Mouse (Mus musculus): ENCODE results near the gene Ccdc138. TPM values are rescaled to one million over a fixed set of nuclear protein-coding genes. Genes with fewer than 3 reads are reported as not detected.

Gene Ccdc138
- polyA plus RNA-seq (2015; fragmentation: Nextera tagmentation; extraction: Ambion mirVana) = 7.9 and 8.5 TPM in 2 replicates

GRCm38 (mm10) chr10:58497320-58498284, at the start of gene Ccdc138:
Gene Ccdc138, plus strand, starts transcription at chr10:58497948.
- WGBS = under 1% methylated on average over 50 of the region's 50 CpGs

GRCm38 (mm10) chr10:58451575-58451974, 46.2 kb upstream of the Ccdc138 start:
- Histone ChIP-seq H3K9me3 (replicated peaks) (no peaks in the 10 kb centered on the region), H3K4me3 (replicated peaks) (no peak overlapping the region), H3K36me3 (peaks cover 18% of the 10 kb centered on the region), H3K9ac (replicated peaks) (no peak overlapping the region), H3K27me3 (replicated peaks) (no peaks in the 10 kb centered on the region), H3K4me2 (no peak overlapping the region), H3K27ac (replicated peaks) (no peak overlapping the region), H3K4me1 (peaks cover 3% of the 10 kb centered on the region)
- no peak for ATAC-seq (ENCODE audit: low FRiP score)

More at GRCm38 (mm10) chr10:58497320-58498284, at the start of gene Ccdc138:
- Histone ChIP-seq H3K27me3 (replicated peaks) (no peaks in the 10 kb centered on the region), H3K4me1 (peaks cover 15% of the 10 kb centered on the region), H3K36me3 (peaks cover 20% of the 10 kb centered on the region), H3K9ac (replicated peaks) (peak within 1 kb of the TSS; percentile 59), H3K4me3 (replicated peaks) (peak within 1 kb of the TSS; percentile 72), H3K27ac (replicated peaks) (peak within 1 kb of the TSS; percentile 88), H3K4me2 (peak within 1 kb of the TSS; percentile 66), H3K9me3 (replicated peaks) (no peaks in the 10 kb centered on the region)
- ATAC-seq (ENCODE audit: low FRiP score) = peak; percentile 100

- Histone ChIP-seq H3K9ac (replicated peaks) (no peak overlapping the region), H3K4me2 (no peak overlapping the region), H3K9me3 (replicated peaks) (no peaks in the 10 kb centered on the region), H3K4me3 (replicated peaks) (no peak overlapping the region), H3K36me3 (peaks cover 18% of the 10 kb centered on the region), H3K27ac (replicated peaks) (no peak overlapping the region), H3K27me3 (replicated peaks) (no peaks in the 10 kb centered on the region), H3K4me1 (peaks cover 3% of the 10 kb centered on the region)
- ATAC-seq (ENCODE audit: low FRiP score) = no peak
- WGBS = 95% methylated on average over 1 of the region's 1 CpGs
These were observed 45.6 kb upstream of the Ccdc138 start for GRCm38 (mm10) chr10:58452185-58452584.

GRCm38 (mm10) chr10:58459896-58460295, 37.9 kb upstream of the Ccdc138 start:
- no peaks in the 10 kb centered on the region for H3K27me3 ChIP-seq (replicated peaks)
- 97% methylated on average over 1 of the region's 1 CpGs for WGBS
- no peak for ATAC-seq (ENCODE audit: low FRiP score)
- no peak overlapping the region for H3K9ac ChIP-seq (replicated peaks)
- no peaks in the 10 kb centered on the region for H3K4me1 ChIP-seq
- H3K4me3 ChIP-seq (replicated peaks) = no peak overlapping the region
- H3K36me3 ChIP-seq = peaks cover 34% of the 10 kb centered on the region
- H3K4me2 ChIP-seq = no peak overlapping the region
- H3K27ac ChIP-seq (replicated peaks) = no peak overlapping the region
- no peaks in the 10 kb centered on the region for H3K9me3 ChIP-seq (replicated peaks)

GRCm38 (mm10) chr10:58477086-58477755, 20.5 kb upstream of the Ccdc138 start:
- Histone ChIP-seq H3K9ac (replicated peaks) (no peak overlapping the region), H3K4me3 (replicated peaks) (no peak overlapping the region), H3K36me3 (peaks cover 51% of the 10 kb centered on the region), H3K27ac (replicated peaks) (no peak overlapping the region), H3K27me3 (replicated peaks) (no peaks in the 10 kb centered on the region), H3K4me1 (no peaks in the 10 kb centered on the region), H3K9me3 (replicated peaks) (no peaks in the 10 kb centered on the region), H3K4me2 (no peak overlapping the region)
- no peak for ATAC-seq (ENCODE audit: low FRiP score)
- 91% methylated on average over 5 of the region's 5 CpGs for WGBS

- Histone ChIP-seq H3K36me3 (peaks cover 53% of the 10 kb centered on the region), H3K9me3 (replicated peaks) (no peaks in the 10 kb centered on the region), H3K4me3 (replicated peaks) (no peak overlapping the region), H3K4me1 (no peaks in the 10 kb centered on the region), H3K27me3 (replicated peaks) (no peaks in the 10 kb centered on the region), H3K27ac (replicated peaks) (no peak overlapping the region), H3K9ac (replicated peaks) (no peak overlapping the region), H3K4me2 (no peak overlapping the region)
- ATAC-seq (ENCODE audit: low FRiP score) = no peak
- 96% methylated on average over 2 of the region's 2 CpGs for WGBS
These were observed 19.6 kb upstream of the Ccdc138 start for GRCm38 (mm10) chr10:58478071-58478578.

GRCm38 (mm10) chr10:58479954-58480490, 17.7 kb upstream of the Ccdc138 start:
- Histone ChIP-seq H3K4me2 (no peak overlapping the region), H3K9me3 (replicated peaks) (no peaks in the 10 kb centered on the region), H3K27ac (replicated peaks) (no peak overlapping the region), H3K4me1 (no peaks in the 10 kb centered on the region), H3K4me3 (replicated peaks) (no peak overlapping the region), H3K36me3 (peaks cover 62% of the 10 kb centered on the region), H3K27me3 (replicated peaks) (no peaks in the 10 kb centered on the region), H3K9ac (replicated peaks) (no peak overlapping the region)
- 95% methylated on average over 4 of the region's 4 CpGs for WGBS
- no peak for ATAC-seq (ENCODE audit: low FRiP score)

GRCm38 (mm10) chr10:58491031-58491430, 6.7 kb upstream of the Ccdc138 start:
- Histone ChIP-seq H3K9ac (replicated peaks) (no peak overlapping the region), H3K27ac (replicated peaks) (no peak overlapping the region), H3K4me1 (no peaks in the 10 kb centered on the region), H3K36me3 (peaks cover 48% of the 10 kb centered on the region), H3K4me2 (no peak overlapping the region), H3K9me3 (replicated peaks) (no peaks in the 10 kb centered on the region), H3K27me3 (replicated peaks) (no peaks in the 10 kb centered on the region), H3K4me3 (replicated peaks) (no peak overlapping the region)
- WGBS = 92% methylated on average over 5 of the region's 5 CpGs
- no peak for ATAC-seq (ENCODE audit: low FRiP score)

- peaks cover 37% of the 10 kb centered on the region for H3K36me3 ChIP-seq
- no peaks in the 10 kb centered on the region for H3K9me3 ChIP-seq (replicated peaks)
- H3K4me3 ChIP-seq (replicated peaks) = no peak overlapping the region
- H3K9ac ChIP-seq (replicated peaks) = no peak overlapping the region
- no peaks in the 10 kb centered on the region for H3K27me3 ChIP-seq (replicated peaks)
- H3K4me1 ChIP-seq = peaks cover 15% of the 10 kb centered on the region
- H3K27ac ChIP-seq (replicated peaks) = no peak overlapping the region
- WGBS = 91% methylated on average over 2 of the region's 2 CpGs
- H3K4me2 ChIP-seq = no peak overlapping the region
- no peak for ATAC-seq (ENCODE audit: low FRiP score)
These were observed 2.1 kb upstream of the Ccdc138 start for GRCm38 (mm10) chr10:58495637-58496036.

GRCm38 (mm10) chr10:58496732-58497131, 1.0 kb upstream of the Ccdc138 start:
- H3K4me1 ChIP-seq = peaks cover 15% of the 10 kb centered on the region
- 0 out of 2 replicates have a peak overlapping the region, but pooled peaks have one; percentile 88 for H3K27ac ChIP-seq (replicated peaks)
- H3K36me3 ChIP-seq = peaks cover 26% of the 10 kb centered on the region
- H3K4me3 ChIP-seq (replicated peaks) = no peak overlapping the region
- peak overlapping the region; percentile 66 for H3K4me2 ChIP-seq
- ATAC-seq (ENCODE audit: low FRiP score) = no peak
- no peak overlapping the region for H3K9ac ChIP-seq (replicated peaks)
- no peaks in the 10 kb centered on the region for H3K27me3 ChIP-seq (replicated peaks)
- H3K9me3 ChIP-seq (replicated peaks) = no peaks in the 10 kb centered on the region

GRCm38 (mm10) chr10:58498516-58498915, 768 bp downstream of the Ccdc138 start:
- peaks cover 12% of the 10 kb centered on the region for H3K36me3 ChIP-seq
- no peaks in the 10 kb centered on the region for H3K27me3 ChIP-seq (replicated peaks)
- no peaks in the 10 kb centered on the region for H3K9me3 ChIP-seq (replicated peaks)
- H3K4me1 ChIP-seq = peaks cover 15% of the 10 kb centered on the region
- no peak for ATAC-seq (ENCODE audit: low FRiP score)
- H3K4me2 ChIP-seq = peak overlapping the region; percentile 66
- peak overlapping the region; percentile 59 for H3K9ac ChIP-seq (replicated peaks)
- peak overlapping the region; percentile 72 for H3K4me3 ChIP-seq (replicated peaks)
- H3K27ac ChIP-seq (replicated peaks) = no peak overlapping the region
- 60% methylated on average over 2 of the region's 2 CpGs for WGBS

Data from neural tube, embryonic 15.5 days (tissue).